Mouse (Mus musculus): Measurements from ENCODE around the gene Xpot.

GRCm38 (mm10) chr10:121580381-121580780 lies 45.8 kb downstream of the Xpot start:
- TF ChIP-seq CTCF (IDR thresholded peaks at IDR 0.05; ENCODE audit: low read depth): no peak
- no peak for TF ChIP-seq EP300 (IDR thresholded peaks at IDR 0.05; ENCODE audit: low read depth)
